Mouse (Mus musculus): Measurements from ENCODE around the gene Asb11.
A peak's percentile ranks its signal among the peaks of the same experiment; 100 is the strongest.

Gene Asb11

DNA sequence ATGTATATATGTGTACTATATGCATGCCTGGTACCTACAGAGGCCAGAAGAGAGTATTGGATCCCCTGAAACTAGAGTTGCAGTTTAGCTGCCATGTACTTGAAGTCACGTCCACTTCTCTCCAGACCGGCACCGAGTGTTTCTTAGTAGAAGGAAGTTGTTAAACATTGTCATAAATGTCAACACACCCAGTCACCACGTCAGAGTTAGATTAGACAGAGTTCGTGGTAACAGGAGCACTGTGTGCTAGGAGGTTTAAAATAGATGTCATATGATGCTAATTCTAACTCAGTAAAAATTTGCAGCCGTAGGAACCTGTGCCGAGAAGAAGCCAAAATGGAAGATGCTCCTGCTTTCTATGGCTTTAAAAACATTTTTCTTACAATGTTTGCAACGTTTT, at the start of gene Asb11:
Gene Asb11, plus strand, starts transcription at position 286 of the 400 bp plus-strand sequence.
- no peak for DNase-seq

DNA sequence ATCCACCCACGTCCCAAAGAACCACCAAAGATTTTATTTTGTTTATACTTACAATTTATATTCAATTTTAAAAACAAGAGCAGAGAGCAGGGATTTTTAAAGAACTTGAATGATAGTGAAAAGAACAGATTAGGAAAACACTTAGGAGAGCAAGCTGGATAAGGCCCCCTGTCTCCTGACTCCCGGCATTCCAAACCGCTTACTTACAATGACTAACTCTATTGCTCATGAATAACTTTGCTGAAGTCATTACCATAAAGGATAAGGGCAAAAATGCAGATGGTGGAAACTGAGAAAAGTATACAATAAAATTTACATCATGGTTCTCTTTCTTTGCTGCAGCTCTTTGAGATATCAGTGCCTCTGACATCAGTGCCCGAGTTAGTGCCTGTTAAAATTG, 42.7 kb upstream of the Asb11 start:
- DNase-seq, result no peak

- DNase-seq, result no peak
Observed at GRCm38 (mm10) chrX:164398456-164398855, 38.3 kb upstream of the Asb11 start.

GRCm38 (mm10) chrX:164405080-164405649, 31.6 kb upstream of the Asb11 start:
- DNase-seq, result no peak

- no peak for DNase-seq
Observed at GRCm38 (mm10) chrX:164406133-164407022, 30.4 kb upstream of the Asb11 start.

- DNase-seq, result no peak
Observed at GRCm38 (mm10) chrX:164408301-164408927, 28.4 kb upstream of the Asb11 start.

GRCm38 (mm10) chrX:164410562-164410961, 26.2 kb upstream of the Asb11 start:
- no peak for DNase-seq

- no peak for DNase-seq
Observed at GRCm38 (mm10) chrX:164416803-164417202, 20.0 kb upstream of the Asb11 start.

GRCm38 (mm10) chrX:164418008-164418407, 18.8 kb upstream of the Asb11 start:
- DNase-seq, result no peak

- peak; percentile 89 for DNase-seq
Observed at GRCm38 (mm10) chrX:164419471-164419939, 17.3 kb upstream of the Asb11 start, which contains the start of gene Piga. Gene Piga, plus strand, starts transcription at chrX:164419787.

DNA sequence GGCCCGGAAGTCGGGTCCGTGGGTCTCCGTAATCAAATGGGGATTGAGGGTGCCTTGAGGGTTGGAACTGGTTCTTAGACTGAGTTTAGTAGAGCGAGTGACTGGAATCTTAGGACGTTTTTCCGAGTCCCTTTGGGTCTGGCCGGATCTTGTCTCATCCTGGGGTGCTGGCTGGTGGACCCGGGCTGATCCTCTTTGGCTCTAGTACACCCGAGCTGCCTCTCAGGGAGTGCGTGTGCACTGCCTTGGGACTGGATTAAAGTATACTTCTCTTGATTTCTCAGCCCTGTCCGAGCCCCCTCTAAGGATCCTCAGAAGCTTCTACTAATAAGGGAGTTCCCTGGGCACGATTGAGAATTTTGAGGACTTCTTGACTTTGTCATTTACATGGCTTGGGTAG, 16.8 kb upstream of the Asb11 start:
- DNase-seq, result no peak

GRCm38 (mm10) chrX:164420518-164420917, 16.3 kb upstream of the Asb11 start:
- no peak for DNase-seq

GRCm38 (mm10) chrX:164424821-164425220, 12.0 kb upstream of the Asb11 start:
- DNase-seq, result no peak

GRCm38 (mm10) chrX:164427295-164427694, 9.5 kb upstream of the Asb11 start:
- no peak for DNase-seq

DNA sequence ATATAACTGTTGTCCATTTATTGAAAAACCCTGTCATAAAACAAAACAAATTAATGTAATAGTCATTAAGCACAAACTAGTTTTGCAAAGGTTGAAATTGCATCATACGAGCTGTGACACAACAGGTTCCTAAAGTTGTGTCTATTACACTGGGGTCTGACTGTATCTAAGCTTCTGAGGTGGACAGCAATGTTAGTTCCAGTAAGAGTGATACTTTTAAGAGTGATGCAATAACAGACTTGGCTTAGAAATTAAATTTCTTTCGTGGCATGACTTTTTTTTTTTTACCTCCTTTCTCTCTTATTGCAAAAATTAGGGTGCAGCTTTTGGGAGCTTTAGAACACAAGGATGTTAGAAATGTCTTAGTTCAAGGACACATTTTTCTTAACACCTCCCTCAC, 8.6 kb upstream of the Asb11 start:
- DNase-seq, result no peak

- no peak for DNase-seq
Observed at GRCm38 (mm10) chrX:164430621-164431020, 6.2 kb upstream of the Asb11 start.

DNA sequence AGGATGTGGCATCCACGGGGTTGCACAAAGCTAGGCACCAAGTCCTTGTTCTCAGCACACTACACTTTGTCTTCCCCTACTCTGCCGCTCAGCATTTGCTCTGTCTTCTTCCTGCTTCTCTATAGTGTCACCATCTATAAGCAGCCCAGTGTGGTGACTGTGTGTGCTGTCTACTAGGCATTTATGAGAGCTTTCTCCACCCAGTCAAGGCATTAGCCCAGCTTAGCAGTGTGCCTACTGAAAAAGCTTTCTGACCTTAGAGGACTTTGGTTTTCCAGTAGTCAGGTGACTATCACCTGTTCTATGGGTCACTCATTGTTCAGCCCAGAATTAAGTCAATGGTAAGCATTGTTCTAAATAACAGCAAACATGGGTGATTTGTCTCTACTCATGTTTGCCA, 5.7 kb upstream of the Asb11 start:
- DNase-seq, result no peak

GRCm38 (mm10) chrX:164431541-164431940, 5.3 kb upstream of the Asb11 start:
- DNase-seq, result no peak

DNA sequence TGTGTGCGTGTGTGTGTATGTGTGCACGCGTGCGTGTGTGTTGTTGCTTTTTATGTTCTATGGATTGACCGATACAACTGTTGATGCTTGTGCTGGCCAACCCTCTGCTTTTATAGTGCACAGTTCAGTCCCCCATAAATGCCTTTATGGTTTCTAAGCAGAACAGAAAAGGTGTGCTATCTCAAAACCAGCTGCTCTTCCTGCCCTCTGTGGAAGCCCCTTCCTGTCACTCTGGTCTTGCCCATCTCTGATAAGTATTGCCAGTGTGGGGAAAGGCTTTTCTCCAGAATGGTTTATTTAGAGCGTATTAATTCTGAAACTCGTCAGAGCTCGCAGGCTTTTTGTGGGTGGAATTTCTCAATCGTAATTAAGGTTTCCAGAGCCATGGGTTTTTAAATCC, 4.1 kb upstream of the Asb11 start:
- DNase-seq, result no peak

GRCm38 (mm10) chrX:164439462-164439861, 2.7 kb downstream of the Asb11 start:
- no peak for DNase-seq

GRCm38 (mm10) chrX:164440140-164440539, 3.3 kb downstream of the Asb11 start:
- DNase-seq, result no peak

DNA sequence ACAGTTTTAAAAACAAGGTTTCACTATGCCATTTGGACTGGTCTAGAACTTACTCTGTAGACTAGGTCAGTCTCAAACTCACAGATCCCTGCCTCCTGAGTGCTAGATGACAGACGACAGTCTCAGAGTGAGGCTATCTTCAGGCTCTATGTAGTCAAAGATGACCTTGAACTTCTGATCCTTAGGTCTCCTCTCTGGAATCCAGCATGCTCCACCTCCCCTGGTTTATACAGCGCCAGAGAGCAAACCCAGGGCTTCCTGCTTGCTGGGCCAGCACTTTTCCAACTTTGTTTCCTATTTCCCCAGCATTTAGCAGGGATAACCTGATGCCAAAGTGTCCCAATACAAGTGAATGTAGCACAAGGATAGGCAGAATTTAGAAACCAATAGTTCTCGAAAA, 3.9 kb downstream of the Asb11 start:
- DNase-seq, result no peak

DNA sequence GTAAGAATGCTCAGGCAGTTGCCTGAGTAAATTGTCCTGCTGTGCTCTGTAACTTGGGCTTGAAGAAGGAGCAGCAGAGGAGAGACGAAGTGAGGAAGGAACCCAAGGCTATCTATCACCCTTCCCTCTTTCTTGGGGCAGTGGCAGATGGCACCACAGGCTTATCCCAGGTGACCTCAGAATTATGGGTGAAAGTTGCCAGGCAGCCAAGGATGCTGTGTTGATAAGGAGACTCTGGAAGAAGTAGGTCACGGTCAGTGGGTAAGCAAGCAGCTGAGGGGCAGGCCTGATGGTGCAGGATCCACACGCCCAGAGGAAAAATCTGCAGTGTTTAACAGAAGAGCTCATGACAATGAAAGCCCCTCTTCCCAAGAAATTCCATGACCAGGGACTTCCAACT, 4.5 kb downstream of the Asb11 start:
- no peak for DNase-seq

DNA sequence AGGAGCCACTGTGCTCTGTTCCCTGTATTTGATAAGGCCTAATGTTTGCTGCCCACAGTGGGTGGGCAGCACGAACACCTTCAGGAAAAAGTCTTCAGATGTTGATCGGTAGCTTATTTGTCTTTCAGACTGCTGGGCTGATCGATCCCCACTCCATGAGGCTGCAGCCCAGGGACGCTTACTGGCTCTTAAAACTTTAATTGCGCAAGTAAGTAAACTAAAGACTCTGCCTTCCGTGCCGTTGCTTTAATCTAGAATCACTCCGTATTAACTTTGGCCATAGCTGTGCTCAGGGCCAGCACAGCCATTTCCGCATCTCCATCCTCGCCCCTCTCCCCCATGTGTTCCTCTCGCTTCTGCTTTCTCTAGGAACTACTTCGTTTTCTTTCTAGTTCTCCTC, 8.8 kb downstream of the Asb11 start:
- no peak for DNase-seq

Data from cerebellum, postnatal 36 days (tissue).